Mouse (Mus musculus) megakaryocyte, embryonic 14.5 days (primary cell): ENCODE data around the gene Plxdc1. TPM values are rescaled to one million over a fixed set of nuclear protein-coding genes. Genes with fewer than 3 reads are reported as not detected.

ENCODE experiments used
- H3K27me3 ChIP-seq: replicated peaks from 2 replicates; pipeline ENCODE3; 2012; ENCODE audit warnings: inconsistent platforms
- H3K36me3 ChIP-seq: replicated peaks from 2 replicates; pipeline ENCODE3; 2012; ENCODE audit warnings: low read length, inconsistent platforms, mixed read lengths
- H3K4me1 ChIP-seq: 2 replicates; pipeline ENCODE4 v1.6.1; 2012; ENCODE audit warnings: inconsistent platforms
- H3K4me3 ChIP-seq: replicated peaks from 2 replicates; pipeline ENCODE3; 2012; ENCODE audit warnings: moderate library complexity, mild to moderate bottlenecking, inconsistent platforms
- H3K9me3 ChIP-seq: 2 replicates; pipeline ENCODE4 v1.6.1; 2012; ENCODE audit warnings: inconsistent platforms
- FLI1 ChIP-seq: IDR thresholded peaks from 2 replicates; pipeline ENCODE4 v1.6.1; 2012; ENCODE audit warnings: low read length, inconsistent platforms, mixed read lengths
- GATA1 ChIP-seq: IDR thresholded peaks from 3 replicates; pipeline ENCODE4 v1.6.1; 2012; ENCODE audit warnings: mixed read lengths, low read length, inconsistent platforms, borderline replicate concordance
- polyA plus RNA-seq: library from polyadenylated mRNA; stranded (reverse); fragments of >175 nt; gene quantifications from 2 replicates; pipeline ENCODE4 v1.2.3, GENCODE M21; 2012; ENCODE audit warnings: low replicate concordance; ENCODE audit not compliant: insufficient read depth

Gene Plxdc1
- polyA plus RNA-seq, 1 experiment = 1.6 TPM

GRCm38 (mm10) chr11:97905941-97906340 is 80.3 kb downstream of the Plxdc1 start:
- TF ChIP-seq GATA1 (no peak), FLI1 (no peak)
- no peak overlapping the region for H3K4me3 ChIP-seq
- no peaks in the 10 kb centered on the region for H3K36me3 ChIP-seq
- peaks cover 7% of the 10 kb centered on the region; the same call in 1 of the 2 replicates for H3K4me1 ChIP-seq
- H3K27me3 ChIP-seq = peaks cover 61% of the 10 kb centered on the region
- H3K9me3 ChIP-seq = peaks cover 6% of the 10 kb centered on the region

- Histone ChIP-seq H3K27me3 (peaks cover 61% of the 10 kb centered on the region), H3K36me3 (no peaks in the 10 kb centered on the region), H3K9me3 (peaks cover 6% of the 10 kb centered on the region), H3K4me1 (peaks cover 7% of the 10 kb centered on the region; the same call in 1 of the 2 replicates), H3K4me3 (no peak overlapping the region)
- TF ChIP-seq GATA1 (no peak), FLI1 (no peak)
Observed at GRCm38 (mm10) chr11:97905540-97905939, 80.7 kb downstream of the Plxdc1 start.

GRCm38 (mm10) chr11:97904801-97905200 is 81.4 kb downstream of the Plxdc1 start:
- peaks cover 61% of the 10 kb centered on the region for H3K27me3 ChIP-seq
- no peaks in the 10 kb centered on the region for H3K36me3 ChIP-seq
- H3K9me3 ChIP-seq = peaks cover 6% of the 10 kb centered on the region
- peaks cover 7% of the 10 kb centered on the region; the same call in 1 of the 2 replicates for H3K4me1 ChIP-seq
- TF ChIP-seq GATA1 (no peak), FLI1 (no peak)
- no peak overlapping the region for H3K4me3 ChIP-seq

- Histone ChIP-seq H3K4me3 (no peak overlapping the region), H3K36me3 (no peaks in the 10 kb centered on the region), H3K27me3 (peaks cover 42% of the 10 kb centered on the region), H3K9me3 (peaks cover 6% of the 10 kb centered on the region), H3K4me1 (no peaks in the 10 kb centered on the region; the same call in 1 of the 2 replicates)
- TF ChIP-seq GATA1 (no peak), FLI1 (no peak)
Observed at GRCm38 (mm10) chr11:97901806-97902205, 84.4 kb downstream of the Plxdc1 start.

- H3K27me3 ChIP-seq = peaks cover 30% of the 10 kb centered on the region
- peaks cover 8% of the 10 kb centered on the region for H3K9me3 ChIP-seq
- no peak for TF ChIP-seq FLI1
- TF ChIP-seq GATA1 = no peak
- no peak overlapping the region for H3K4me3 ChIP-seq
- no peaks in the 10 kb centered on the region for H3K36me3 ChIP-seq
- no peaks in the 10 kb centered on the region for H3K4me1 ChIP-seq
Observed at GRCm38 (mm10) chr11:97899822-97900221, 86.4 kb downstream of the Plxdc1 start.

GRCm38 (mm10) chr11:97897568-97898185 is 88.6 kb downstream of the Plxdc1 start:
- no peak overlapping the region for H3K4me3 ChIP-seq
- peaks cover 24% of the 10 kb centered on the region for H3K27me3 ChIP-seq
- H3K4me1 ChIP-seq = no peaks in the 10 kb centered on the region
- TF ChIP-seq GATA1 (no peak), FLI1 (no peak)
- H3K36me3 ChIP-seq = no peaks in the 10 kb centered on the region
- peaks cover 11% of the 10 kb centered on the region for H3K9me3 ChIP-seq

GRCm38 (mm10) chr11:97896655-97897054 is 89.6 kb downstream of the Plxdc1 start:
- peaks cover 19% of the 10 kb centered on the region for H3K27me3 ChIP-seq
- peaks cover 11% of the 10 kb centered on the region for H3K9me3 ChIP-seq
- TF ChIP-seq GATA1 (no peak), FLI1 (no peak)
- H3K4me1 ChIP-seq = no peaks in the 10 kb centered on the region
- H3K36me3 ChIP-seq = no peaks in the 10 kb centered on the region
- H3K4me3 ChIP-seq = no peak overlapping the region

- Histone ChIP-seq H3K9me3 (peaks cover 14% of the 10 kb centered on the region), H3K27me3 (peaks cover 7% of the 10 kb centered on the region), H3K4me1 (peaks cover 5% of the 10 kb centered on the region; the same call in 1 of the 2 replicates), H3K4me3 (no peak overlapping the region), H3K36me3 (peaks cover 4% of the 10 kb centered on the region)
- TF ChIP-seq GATA1 (no peak), FLI1 (no peak)
Observed at GRCm38 (mm10) chr11:97891821-97892220, 94.4 kb downstream of the Plxdc1 start.

- peaks cover 3% of the 10 kb centered on the region for H3K9me3 ChIP-seq
- no peak for TF ChIP-seq FLI1
- no peak overlapping the region for H3K4me3 ChIP-seq
- peaks cover 26% of the 10 kb centered on the region; the same call in 1 of the 2 replicates for H3K4me1 ChIP-seq
- H3K36me3 ChIP-seq = peaks cover 4% of the 10 kb centered on the region
- no peaks in the 10 kb centered on the region for H3K27me3 ChIP-seq
Observed at GRCm38 (mm10) chr11:97885296-97885915, 100.8 kb downstream of the Plxdc1 start.

- H3K36me3 ChIP-seq = peaks cover 4% of the 10 kb centered on the region
- H3K4me1 ChIP-seq = peaks cover 25% of the 10 kb centered on the region; the same call in 1 of the 2 replicates
- H3K27me3 ChIP-seq = no peaks in the 10 kb centered on the region
- TF ChIP-seq GATA1 (no peak), FLI1 (no peak)
- peaks cover 3% of the 10 kb centered on the region for H3K9me3 ChIP-seq
- H3K4me3 ChIP-seq = peak overlapping the region; percentile 92
Observed at GRCm38 (mm10) chr11:97884601-97885185, 101.6 kb downstream of the Plxdc1 start.
